In the genomic region with DNA sequence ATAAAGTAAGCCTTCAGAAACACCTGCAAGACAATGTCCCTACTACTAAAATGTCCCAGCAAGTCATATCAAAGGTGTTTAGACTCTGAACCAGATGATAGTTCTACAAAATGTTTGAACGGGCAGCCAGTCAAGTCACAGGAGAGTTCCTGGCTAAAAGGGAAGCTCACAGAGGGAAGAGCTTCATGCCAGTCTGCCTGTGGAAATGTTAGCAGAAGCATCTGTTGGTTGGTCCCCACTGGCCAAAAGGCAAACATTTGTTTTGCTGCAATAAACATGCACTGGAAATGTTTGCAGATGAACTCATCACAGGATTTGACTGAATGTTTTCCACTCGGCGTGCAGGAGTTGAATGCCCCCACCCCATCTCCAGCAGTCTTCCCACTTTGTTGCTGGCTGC, we compare ENCODE assay signal across 22 mouse cellular contexts. TPM values are rescaled to one million over a fixed set of nuclear protein-coding genes. Genes with fewer than 3 reads are reported as not detected.
DNase-seq lines count a peak whose midpoint lies in the region; ATAC-seq and TF ChIP-seq lines count a peak whose summit lies in the region.
"Had no signal": no experiment of that assay in that cellular context is flagged by ENCODE, and none has a peak within 500 bp of the region (broad histone marks: within the 10 kb centered on the region; RNA-seq: fewer than 3 reads in every experiment).

No protein-coding gene starts in this region.

- H3K9me3 ChIP-seq in kidney, embryonic 15.5 days (replicated peaks) = no peaks in the 10 kb centered on the region
- H3K9me3 ChIP-seq: embryonic facial prominence, embryonic 13.5 days; forebrain, embryonic 12.5 days; G1E had no signal

- no peak overlapping the region for H3K9ac ChIP-seq in liver, adult 2 months (ENCODE audit: low read depth, low read length)
- H3K9ac ChIP-seq in kidney, embryonic 15.5 days = no peak overlapping the region
- H3K9ac ChIP-seq: embryonic facial prominence, embryonic 13.5 days; forebrain, embryonic 12.5 days had no signal

- TF ChIP-seq POLR2A in liver, adult 2 months (IDR thresholded peaks at IDR 0.05; ENCODE audit: extremely low read depth, insufficient read depth, low read length) = no peak

- no peak overlapping the region for H3K4me3 ChIP-seq in liver, adult 2 months (ENCODE audit: insufficient read depth, low read depth, low read length)
- H3K4me3 ChIP-seq in kidney, embryonic 15.5 days (replicated peaks) = no peak overlapping the region
- H3K4me3 ChIP-seq: embryonic facial prominence, embryonic 13.5 days; forebrain, embryonic 12.5 days; heart, adult 2 months had no signal

- H3K27ac ChIP-seq in liver, adult 2 months (replicated peaks; ENCODE audit: insufficient read depth, low read depth, low read length) = no peak overlapping the region
- no peak overlapping the region for H3K27ac ChIP-seq in kidney, embryonic 15.5 days
- H3K27ac ChIP-seq: embryonic facial prominence, embryonic 13.5 days; forebrain, embryonic 12.5 days; heart, adult 2 months had no signal

- H3K4me2 ChIP-seq in kidney, embryonic 15.5 days = no peak overlapping the region
- H3K4me2 ChIP-seq: embryonic facial prominence, embryonic 13.5 days; forebrain, embryonic 12.5 days; heart, embryonic 11.5 days had no signal

- 17% methylated on average over 3 of the region's 3 CpGs for WGBS in liver, adult 2 months
- WGBS in kidney, embryonic 15.5 days = 90% methylated on average over 3 of the region's 3 CpGs

- H3K27me3 ChIP-seq in liver, adult 2 months (ENCODE audit: control insufficient read depth, insufficient read depth, low read length) = no peaks in the 10 kb centered on the region
- H3K27me3 ChIP-seq in kidney, embryonic 15.5 days = no peaks in the 10 kb centered on the region
- H3K27me3 ChIP-seq: embryonic facial prominence, embryonic 13.5 days; forebrain, embryonic 12.5 days had no signal

- no peak for ATAC-seq in cerebellum, adult (ENCODE audit: insufficient number of reproducible peaks, low FRiP score, low TSS enrichment)
- ATAC-seq in kidney, embryonic 15.5 days (replicated peaks; ENCODE audit: low FRiP score) = no peak
- ATAC-seq: CD4-positive, CD25-positive, alpha-beta regulatory T cell, adult 4 months; forebrain, embryonic 16.5 days; hindbrain, embryonic 16.5 days had no signal

- H3K4me1 ChIP-seq in liver, adult 2 months (ENCODE audit: control insufficient read depth, insufficient read depth, low read length) = no peaks in the 10 kb centered on the region
- no peaks in the 10 kb centered on the region for H3K4me1 ChIP-seq in kidney, embryonic 15.5 days
- H3K4me1 ChIP-seq: embryonic facial prominence, embryonic 13.5 days; forebrain, embryonic 12.5 days had no signal

- no peaks in the 10 kb centered on the region for H3K36me3 ChIP-seq in liver, adult 2 months (ENCODE audit: control insufficient read depth, insufficient read depth, low read length)
- peaks cover 78% of the 10 kb centered on the region for H3K36me3 ChIP-seq in kidney, embryonic 15.5 days

- no peak for TF ChIP-seq CTCF in liver, adult 2 months (IDR thresholded peaks at IDR 0.05; ENCODE audit: low read depth, low read length)

- H3K79me2 ChIP-seq in liver, adult 2 months (ENCODE audit: control insufficient read depth, insufficient read depth, low read length) = no peaks in the 10 kb centered on the region

- peak; percentile 20 to 25 for DNase-seq in cerebellum, adult 18-20 months
- peak; percentile 81 to 83 for DNase-seq in cerebellum, postnatal 10 days
- no peak for DNase-seq in cerebellum, adult 11-12 months
- peak; percentile 65 for DNase-seq in liver, adult 2 months (ENCODE audit: extremely low read depth, low read depth, low spot score)
- no peak for DNase-seq in liver
- peak; percentile 56 to 62 for DNase-seq in cerebellum, postnatal 25 days
- DNase-seq: adrenal gland, adult 8-10 months; adrenal gland, postnatal 36 days; B cell, adult 2 months; gastrocnemius, postnatal 10 days; heart, adult 2 months; heart, postnatal 36 days; kidney, adult 11 months had no signal

RNA-seq across cellular contexts. Expression of a gene that starts 21.9 kb away (rescaled TPM):
- total RNA-seq in liver, adult 2 months (2014; rRNA removed) = 0.18 and 2.2 TPM in 2 replicates
- polyA plus RNA-seq in liver, adult 2 months (2012; rRNA removed) = 0.01 and 0.15 TPM in 2 replicates
- 80.6 and 92.5 TPM in 2 replicates for polyA plus RNA-seq in kidney, embryonic 15.5 days (2015; fragmentation: Nextera tagmentation; extraction: Ambion mirVana)

Comparison
In these comparisons a context has a peak if more than half of its experiments do, and no peak if none do; other contexts are left out.
1. DNase-seq: peak in cerebellum, adult 18-20 months (2 of 2), cerebellum, postnatal 10 days (2 of 2), liver, adult 2 months (single experiment) and cerebellum, postnatal 25 days (2 of 2); none in cerebellum, adult 11-12 months (single experiment) and liver (single experiment).
2. RNA of a gene that starts 21.9 kb away (polyA plus RNA-seq): 80.6 to 92.5 TPM in kidney, embryonic 15.5 days; 0.01 to 0.15 TPM in liver, adult 2 months; every median in the first group is over 10 times any median in the second.